Mouse (Mus musculus) liver, embryonic 15.5 days (tissue): ENCODE data around the gene Pcyox1. TPM values are rescaled to one million over a fixed set of nuclear protein-coding genes. Genes with fewer than 3 reads are reported as not detected.

Experiments used
- ATAC-seq: fragments of 200-750 bp; cut with Nextera tagmentation; 2 replicates; pipeline ENCODE4 v1.8.0; 2017; ENCODE audit warnings: moderate number of reproducible peaks, mild to moderate bottlenecking, moderate library complexity; ENCODE audit not compliant: insufficient read depth
- H3K27ac ChIP-seq: fragments of 300-500 bp; sonication (generic); replicated peaks from 2 replicates; pipeline ENCODE4 v1.5.1; 2015; ENCODE audit warnings: mild to moderate bottlenecking, inconsistent platforms
- H3K27me3 ChIP-seq: fragments of 300-500 bp; sonication (generic); 2 replicates; pipeline ENCODE4 v1.6.1; 2015; ENCODE audit warnings: mild to moderate bottlenecking, inconsistent platforms
- H3K36me3 ChIP-seq: fragments of 300-500 bp; sonication (generic); replicated peaks from 2 replicates; pipeline ENCODE4 v1.6.1; 2015; ENCODE audit warnings: moderate library complexity, mild to moderate bottlenecking, inconsistent platforms
- H3K4me1 ChIP-seq: fragments of 300-500 bp; sonication (generic); replicated peaks from 2 replicates; pipeline ENCODE4 v1.6.1; 2015; ENCODE audit warnings: inconsistent platforms
- H3K4me2 ChIP-seq: fragments of 300-500 bp; sonication (generic); 2 replicates; pipeline ENCODE4 v1.6.1; 2015; ENCODE audit warnings: moderate library complexity, mild to moderate bottlenecking, inconsistent platforms
- H3K4me3 ChIP-seq: fragments of 300-500 bp; sonication (generic); replicated peaks from 2 replicates; pipeline ENCODE4 v1.5.1; 2015; ENCODE audit warnings: mild to moderate bottlenecking, inconsistent platforms
- H3K9ac ChIP-seq: fragments of 300-500 bp; sonication (generic); 2 replicates; pipeline ENCODE4 v1.6.1; 2015; ENCODE audit warnings: moderate library complexity, mild to moderate bottlenecking, inconsistent platforms
- H3K9me3 ChIP-seq: fragments of 300-500 bp; sonication (generic); replicated peaks from 2 replicates; pipeline ENCODE4 v1.6.1; 2016; ENCODE audit warnings: inconsistent platforms
- WGBS: fragments of 180-500 bp; shearing (Covaris S2); methylation state at CpG from one replicate; pipeline ENCODE4 v1.1.7; 2015; ENCODE audit warnings: mixed read lengths; ENCODE audit not compliant: insufficient replicate concordance; 5-methylcytosine and 5-hydroxymethylcytosine counted together
- polyA plus RNA-seq: library from polyadenylated mRNA; unstranded; fragments of >200 nt; fragmentation: Nextera tagmentation; extraction: Ambion mirVana; gene quantifications from 2 replicates; pipeline ENCODE4 v1.2.1, GENCODE M21; 2015

Gene Pcyox1
- polyA plus RNA-seq, 1 experiment from 2014 or later: 58.6 TPM

GRCm38 (mm10) chr6:86397257-86397980, 465 bp upstream of the Pcyox1 start:
- peak overlapping the region; percentile 94 for H3K4me3 ChIP-seq
- no peaks in the 10 kb centered on the region for H3K9me3 ChIP-seq
- 4% methylated on average over 14 of the region's 14 CpGs for WGBS
- peaks cover 17% of the 10 kb centered on the region for H3K36me3 ChIP-seq
- peaks cover 9% of the 10 kb centered on the region; the same call in 1 of the 2 replicates for H3K27me3 ChIP-seq
- ATAC-seq: no peak
- peak overlapping the region; percentile 80 for H3K9ac ChIP-seq
- peak overlapping the region; percentile 97 for H3K4me2 ChIP-seq
- H3K27ac ChIP-seq: peak overlapping the region; percentile 90
- peaks cover 62% of the 10 kb centered on the region for H3K4me1 ChIP-seq

- Histone ChIP-seq H3K36me3 (peaks cover 32% of the 10 kb centered on the region), H3K9me3 (no peaks in the 10 kb centered on the region), H3K9ac (peak overlapping the region; percentile 80), H3K4me3 (peak overlapping the region; percentile 94), H3K27me3 (peaks cover 9% of the 10 kb centered on the region; the same call in 1 of the 2 replicates), H3K4me2 (peak overlapping the region; percentile 97), H3K27ac (peak overlapping the region; percentile 90), H3K4me1 (peaks cover 54% of the 10 kb centered on the region)
- no peak for ATAC-seq
- WGBS: 12% methylated on average over 10 of the region's 10 CpGs
Measured at GRCm38 (mm10) chr6:86395969-86396368, 985 bp downstream of the Pcyox1 start.

DNA sequence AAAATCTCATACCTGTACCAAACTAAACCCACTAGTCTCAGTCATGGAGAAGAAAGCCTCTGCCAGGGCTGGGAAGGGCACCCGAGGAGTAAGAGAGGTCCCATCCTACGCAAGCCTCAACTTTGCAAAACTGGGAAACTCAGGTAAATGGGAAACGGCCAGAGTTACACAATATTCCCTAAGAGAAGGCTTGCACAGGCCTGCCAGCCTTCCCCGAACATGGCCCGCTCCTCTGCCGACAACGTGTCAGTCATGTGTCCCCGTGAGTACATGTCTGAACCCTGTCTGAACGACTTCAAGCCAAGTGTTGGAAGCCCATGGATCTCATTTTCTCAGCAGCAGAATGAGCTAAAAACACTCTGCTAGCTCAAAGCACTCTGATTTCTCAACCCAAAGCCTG, 1.9 kb downstream of the Pcyox1 start:
- H3K4me2 ChIP-seq: peak overlapping the region; percentile 97
- WGBS: 77% methylated on average over 9 of the region's 9 CpGs
- 0 out of 2 replicates have a peak overlapping the region, but pooled peaks have one; percentile 10 for H3K9ac ChIP-seq
- peak overlapping the region; percentile 94 for H3K4me3 ChIP-seq
- no peak for ATAC-seq
- peak overlapping the region; percentile 29 for H3K27ac ChIP-seq
- H3K36me3 ChIP-seq: peaks cover 41% of the 10 kb centered on the region
- H3K4me1 ChIP-seq: peaks cover 46% of the 10 kb centered on the region
- peaks cover 9% of the 10 kb centered on the region; the same call in 1 of the 2 replicates for H3K27me3 ChIP-seq
- no peaks in the 10 kb centered on the region for H3K9me3 ChIP-seq

GRCm38 (mm10) chr6:86394078-86394720, 2.8 kb downstream of the Pcyox1 start:
- Histone ChIP-seq H3K4me1 (peaks cover 45% of the 10 kb centered on the region), H3K4me2 (0 out of 2 replicates have a peak overlapping the region, but pooled peaks have one; percentile 97), H3K4me3 (no peak overlapping the region), H3K27me3 (peaks cover 8% of the 10 kb centered on the region; the same call in 1 of the 2 replicates), H3K27ac (no peak overlapping the region), H3K9ac (no peak overlapping the region), H3K9me3 (no peaks in the 10 kb centered on the region), H3K36me3 (peaks cover 49% of the 10 kb centered on the region)
- ATAC-seq: no peak
- WGBS: 81% methylated on average over 17 of the region's 17 CpGs

- ATAC-seq: no peak
- H3K36me3 ChIP-seq: peaks cover 59% of the 10 kb centered on the region
- no peak overlapping the region for H3K4me2 ChIP-seq
- no peak overlapping the region for H3K9ac ChIP-seq
- H3K4me1 ChIP-seq: peaks cover 41% of the 10 kb centered on the region
- H3K9me3 ChIP-seq: no peaks in the 10 kb centered on the region
- H3K27me3 ChIP-seq: 0 out of 2 replicates have a peak, but pooled peaks cover 4% of the 10 kb centered on the region
- WGBS: 74% methylated on average over 1 of the region's 1 CpGs
- H3K4me3 ChIP-seq: no peak overlapping the region
- H3K27ac ChIP-seq: no peak overlapping the region
Measured at GRCm38 (mm10) chr6:86393187-86393586, 3.8 kb downstream of the Pcyox1 start.

GRCm38 (mm10) chr6:86391326-86391725, 5.6 kb downstream of the Pcyox1 start:
- H3K36me3 ChIP-seq: peaks cover 72% of the 10 kb centered on the region
- 76% methylated on average over 5 of the region's 5 CpGs for WGBS
- H3K27me3 ChIP-seq: no peaks in the 10 kb centered on the region
- peaks cover 26% of the 10 kb centered on the region for H3K4me1 ChIP-seq
- ATAC-seq: no peak
- H3K4me2 ChIP-seq: no peak overlapping the region
- no peak overlapping the region for H3K4me3 ChIP-seq
- H3K9me3 ChIP-seq: no peaks in the 10 kb centered on the region
- no peak overlapping the region for H3K27ac ChIP-seq
- no peak overlapping the region for H3K9ac ChIP-seq

DNA sequence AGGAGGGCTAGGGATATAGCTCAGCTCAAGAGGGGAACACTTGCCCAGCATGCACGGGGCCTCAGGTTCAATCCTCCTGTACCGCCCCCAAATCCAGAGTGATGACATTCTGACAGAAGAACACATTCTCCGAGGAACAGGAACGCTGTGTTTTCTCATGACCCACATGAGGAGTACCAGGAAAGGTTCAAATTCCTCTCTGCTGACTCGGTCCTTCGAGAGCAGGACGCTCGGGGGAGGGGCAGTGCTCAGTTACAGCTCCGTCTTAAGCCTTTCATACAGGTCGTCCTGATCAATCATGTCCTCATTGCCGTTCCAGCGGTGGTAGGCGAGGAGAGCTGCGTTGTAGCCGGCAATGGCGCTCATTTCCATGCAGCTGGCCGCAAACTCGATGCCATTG, 8.5 kb downstream of the Pcyox1 start:
- H3K9me3 ChIP-seq: no peaks in the 10 kb centered on the region
- H3K36me3 ChIP-seq: peaks cover 62% of the 10 kb centered on the region
- no peak for ATAC-seq
- WGBS: 74% methylated on average over 18 of the region's 18 CpGs
- H3K4me2 ChIP-seq: no peak overlapping the region
- no peak overlapping the region for H3K9ac ChIP-seq
- H3K27ac ChIP-seq: no peak overlapping the region
- H3K4me3 ChIP-seq: no peak overlapping the region
- H3K27me3 ChIP-seq: no peaks in the 10 kb centered on the region
- peaks cover 15% of the 10 kb centered on the region for H3K4me1 ChIP-seq

GRCm38 (mm10) chr6:86387313-86387712, 9.6 kb downstream of the Pcyox1 start:
- H3K36me3 ChIP-seq: peaks cover 54% of the 10 kb centered on the region
- no peak overlapping the region for H3K4me2 ChIP-seq
- no peaks in the 10 kb centered on the region for H3K27me3 ChIP-seq

DNA sequence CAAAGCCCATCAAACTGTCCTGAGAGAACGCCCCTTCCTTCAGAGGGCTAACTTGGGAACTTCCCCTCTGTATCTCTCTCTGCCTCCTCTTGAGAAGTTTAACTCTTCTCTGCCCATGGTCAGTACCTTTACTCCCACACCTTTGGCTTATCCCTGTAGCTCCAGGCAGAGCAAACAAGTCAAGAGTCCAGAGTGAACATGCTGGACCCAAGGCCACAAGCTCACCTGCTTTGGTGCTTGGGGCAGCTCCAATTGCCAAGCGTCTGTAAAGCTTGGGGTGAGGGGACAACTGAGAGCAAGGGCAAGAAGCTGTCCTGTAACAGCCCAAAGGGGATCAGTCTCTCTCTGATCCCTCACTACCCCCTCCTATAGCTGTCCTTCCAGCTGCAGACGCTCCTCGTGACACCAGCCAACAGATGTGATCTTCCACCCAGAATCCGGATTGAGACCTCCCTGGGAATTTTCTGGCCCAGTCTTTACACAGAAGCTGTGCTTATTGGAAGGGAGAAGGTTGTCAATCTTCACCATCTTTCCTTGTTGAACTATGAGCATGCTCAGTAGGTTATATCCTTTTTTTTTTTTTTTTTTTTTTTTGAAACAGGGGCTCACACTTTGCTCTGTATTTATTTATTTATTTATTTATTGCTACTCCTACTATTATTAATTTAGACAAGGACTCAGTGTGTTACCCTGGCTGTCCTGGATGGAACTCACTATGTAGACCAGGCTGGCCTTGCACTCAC, 11.4 kb downstream of the Pcyox1 start:
- Histone ChIP-seq H3K27ac (peak overlapping the region; percentile 39; the same call in 1 of the 2 replicates), H3K4me2 (peak overlapping the region; percentile 18; the same call in 1 of the 2 replicates), H3K27me3 (no peaks in the 10 kb centered on the region), H3K36me3 (peaks cover 36% of the 10 kb centered on the region), H3K9ac (no peak overlapping the region), H3K9me3 (no peaks in the 10 kb centered on the region), H3K4me3 (no peak overlapping the region), H3K4me1 (peaks cover 15% of the 10 kb centered on the region)
- 59% methylated on average over 5 of the region's 5 CpGs for WGBS
- peak; percentile 56 for ATAC-seq

More at GRCm38 (mm10) chr6:86387313-86387712, 9.6 kb downstream of the Pcyox1 start:
- H3K27ac ChIP-seq: no peak overlapping the region
- H3K4me1 ChIP-seq: peaks cover 15% of the 10 kb centered on the region
- no peak overlapping the region for H3K9ac ChIP-seq
- H3K4me3 ChIP-seq: no peak overlapping the region
- no peak for ATAC-seq
- 79% methylated on average over 12 of the region's 12 CpGs for WGBS
- no peaks in the 10 kb centered on the region for H3K9me3 ChIP-seq

DNA sequence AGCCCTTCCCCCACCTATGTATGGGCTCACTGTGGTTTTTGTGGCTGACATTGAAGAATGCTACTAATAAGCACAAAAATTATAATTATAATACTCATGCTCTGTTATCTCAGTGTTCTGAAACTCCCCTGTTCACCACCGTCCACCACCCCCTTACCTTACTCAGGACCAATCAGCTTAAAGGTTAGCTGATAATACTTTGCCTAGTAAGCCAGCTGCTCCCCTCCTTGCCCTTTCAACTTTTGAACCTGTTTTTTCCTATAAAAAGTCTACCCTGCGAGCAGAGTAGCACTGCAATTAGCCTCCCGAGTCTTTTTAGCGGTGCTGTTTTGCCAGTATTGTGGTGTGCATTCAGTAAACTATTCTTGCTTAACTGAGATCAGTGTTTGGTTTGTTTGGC, 12.3 kb downstream of the Pcyox1 start:
- Histone ChIP-seq H3K9me3 (no peaks in the 10 kb centered on the region), H3K4me1 (peaks cover 15% of the 10 kb centered on the region), H3K27ac (0 out of 2 replicates have a peak overlapping the region, but pooled peaks have one; percentile 16), H3K4me2 (peak overlapping the region; percentile 18; the same call in 1 of the 2 replicates), H3K36me3 (peaks cover 32% of the 10 kb centered on the region), H3K9ac (no peak overlapping the region), H3K27me3 (no peaks in the 10 kb centered on the region), H3K4me3 (no peak overlapping the region)
- ATAC-seq: no peak
- 37% methylated on average over 4 of the region's 4 CpGs for WGBS

DNA sequence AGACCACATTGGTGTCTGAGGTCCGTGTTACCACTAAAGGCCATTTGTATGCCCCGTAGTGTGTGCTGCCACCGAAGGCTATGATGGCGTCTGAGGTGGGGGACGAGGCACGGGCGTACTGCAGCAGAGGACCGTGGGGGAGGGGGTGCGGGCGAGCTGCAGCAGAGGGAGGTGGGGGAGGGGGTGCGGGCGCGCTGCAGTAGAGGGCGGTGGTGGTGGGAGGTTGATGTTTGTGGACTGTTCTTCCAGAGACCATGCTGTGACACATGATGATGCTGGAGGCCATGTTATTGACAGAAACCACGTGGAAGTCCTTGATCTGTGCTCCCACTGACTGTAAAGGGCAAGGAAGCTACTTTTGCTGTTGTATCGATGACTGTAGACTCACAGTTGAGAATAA, 13.6 kb downstream of the Pcyox1 start:
- ATAC-seq: no peak

More for the DNA sequence above, 13.6 kb downstream of the Pcyox1 start:
- H3K4me3 ChIP-seq: no peak overlapping the region
- H3K9me3 ChIP-seq: no peaks in the 10 kb centered on the region
- H3K4me1 ChIP-seq: peaks cover 15% of the 10 kb centered on the region
- no peak overlapping the region for H3K27ac ChIP-seq
- no peak overlapping the region for H3K9ac ChIP-seq
- no peak overlapping the region for H3K4me2 ChIP-seq
- peaks cover 32% of the 10 kb centered on the region for H3K36me3 ChIP-seq
- 45% methylated on average over 16 of the region's 16 CpGs for WGBS
- no peaks in the 10 kb centered on the region for H3K27me3 ChIP-seq
